Mouse (Mus musculus): ENCODE data around the gene Slc8a1. TPM values are rescaled to one million over a fixed set of nuclear protein-coding genes. Genes with fewer than 3 reads are reported as not detected.

Gene Slc8a1
- polyA plus RNA-seq, 1 experiment from 2014 or later, result 9.2 TPM

DNA sequence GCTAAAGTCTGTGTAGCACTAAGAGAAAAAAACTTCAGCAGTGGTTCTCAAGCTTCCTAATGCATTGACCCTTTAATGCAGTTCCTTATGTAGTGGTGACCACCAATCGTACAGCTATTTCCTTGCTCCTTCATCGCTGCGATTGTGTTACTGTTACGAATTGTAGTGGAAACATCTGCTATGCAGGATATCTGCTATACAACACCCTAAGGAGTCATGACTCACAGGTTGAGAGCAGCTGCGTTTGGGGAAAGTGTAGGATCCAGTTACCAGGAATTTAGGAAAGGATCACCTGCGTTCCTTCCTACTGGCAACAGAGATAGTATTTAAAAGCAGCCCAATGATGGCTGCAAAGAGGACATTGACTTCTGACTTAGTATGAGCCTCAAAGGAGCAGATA lies 213.4 kb downstream of the Slc8a1 start:
- no peaks in the 10 kb centered on the region for H3K9me3 ChIP-seq (replicated peaks; ENCODE audit: control insufficient read depth, low read length)
- no peak overlapping the region for H3K27ac ChIP-seq (ENCODE audit: low read depth, low read length)
- DNase-seq (ENCODE audit: low spot score), result no peak
- H3K36me3 ChIP-seq (ENCODE audit: control insufficient read depth, insufficient read depth, low read length), result no peaks in the 10 kb centered on the region
- no peak for ATAC-seq
- 81% methylated on average over 6 of the region's 6 CpGs for WGBS
- H3K9ac ChIP-seq (ENCODE audit: low read length), result no peak overlapping the region
- peaks cover 5% of the 10 kb centered on the region; the same call in 1 of the 2 replicates for H3K27me3 ChIP-seq (replicated peaks; ENCODE audit: control insufficient read depth, insufficient read depth, low read length)
- no peak overlapping the region for H3K4me2 ChIP-seq (ENCODE audit: low read length)
- H3K4me3 ChIP-seq (ENCODE audit: low read depth, low read length), result no peak overlapping the region
- H3K4me1 ChIP-seq (ENCODE audit: control insufficient read depth, insufficient read depth, low read length), result no peaks in the 10 kb centered on the region

DNA sequence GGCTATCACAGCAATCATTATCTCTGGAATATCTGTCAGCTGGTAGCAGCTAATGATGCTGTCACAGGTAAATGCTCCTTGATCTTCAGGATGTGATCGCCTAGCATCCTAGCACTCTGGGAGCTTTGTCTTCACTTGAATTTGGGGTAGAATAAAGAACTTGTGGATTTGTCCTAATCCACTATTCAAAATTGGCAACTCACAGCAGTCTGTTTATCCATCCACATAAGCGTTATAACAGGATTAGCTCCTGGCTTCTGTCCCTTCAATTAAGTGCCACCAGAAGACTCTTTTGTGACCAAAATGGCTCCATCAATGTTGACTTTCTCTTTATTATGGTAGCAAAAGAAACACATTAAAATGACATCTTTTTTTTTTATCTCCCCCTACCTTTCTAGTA lies 214.2 kb downstream of the Slc8a1 start:
- Histone ChIP-seq H3K9me3 (replicated peaks; ENCODE audit: control insufficient read depth, low read length) (no peaks in the 10 kb centered on the region), H3K36me3 (ENCODE audit: control insufficient read depth, insufficient read depth, low read length) (no peaks in the 10 kb centered on the region), H3K4me1 (ENCODE audit: control insufficient read depth, insufficient read depth, low read length) (no peaks in the 10 kb centered on the region), H3K27ac (ENCODE audit: low read depth, low read length) (no peak overlapping the region), H3K4me3 (ENCODE audit: low read depth, low read length) (no peak overlapping the region), H3K27me3 (replicated peaks; ENCODE audit: control insufficient read depth, insufficient read depth, low read length) (peaks cover 5% of the 10 kb centered on the region; the same call in 1 of the 2 replicates), H3K4me2 (ENCODE audit: low read length) (no peak overlapping the region), H3K9ac (ENCODE audit: low read length) (no peak overlapping the region)
- ATAC-seq (no peak), DNase-seq (ENCODE audit: low spot score) (no peak)
- WGBS, result 8% methylated on average over 2 of the region's 2 CpGs

DNA sequence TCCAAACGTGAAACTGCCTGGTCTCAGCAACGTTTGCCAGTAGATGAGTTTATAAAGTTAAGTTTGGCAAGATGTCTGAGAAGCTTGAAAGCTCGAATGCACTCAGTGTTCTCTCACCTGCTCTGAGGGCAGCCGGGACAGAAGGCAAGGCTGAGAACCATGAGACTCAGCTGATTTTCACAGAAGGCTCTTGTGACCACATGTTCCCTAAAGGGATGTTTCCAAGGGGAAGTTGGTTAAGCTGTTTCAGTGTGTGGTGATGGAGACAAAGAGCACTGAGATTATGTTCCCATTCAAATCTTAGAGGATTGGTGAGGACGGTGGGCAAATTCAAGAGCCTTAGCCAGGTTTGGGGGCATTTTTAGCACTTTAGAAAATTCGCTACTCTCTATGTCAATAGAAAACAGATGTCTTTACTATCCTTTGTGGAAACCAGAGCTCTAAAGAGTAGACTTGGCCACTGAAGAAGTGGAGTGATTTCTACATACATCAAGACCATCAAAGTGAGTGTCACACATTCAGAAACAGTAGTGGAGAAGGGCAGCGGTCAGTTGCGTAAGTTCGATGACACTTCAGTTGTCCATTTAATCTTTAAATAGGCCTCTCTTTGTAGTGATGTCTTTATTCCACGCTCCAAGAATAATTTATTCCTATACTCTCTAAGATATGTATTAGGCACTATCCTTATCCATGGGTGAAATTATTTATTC lies 219.7 kb downstream of the Slc8a1 start:
- no peak overlapping the region for H3K27ac ChIP-seq (ENCODE audit: low read depth, low read length)
- 88% methylated on average over 10 of the region's 10 CpGs for WGBS
- H3K4me3 ChIP-seq (ENCODE audit: low read depth, low read length), result no peak overlapping the region
- DNase-seq (ENCODE audit: low spot score) (no peak), ATAC-seq (no peak)
- no peak overlapping the region for H3K9ac ChIP-seq (ENCODE audit: low read length)
- no peaks in the 10 kb centered on the region for H3K9me3 ChIP-seq (replicated peaks; ENCODE audit: control insufficient read depth, low read length)
- no peaks in the 10 kb centered on the region for H3K27me3 ChIP-seq (replicated peaks; ENCODE audit: control insufficient read depth, insufficient read depth, low read length)
- H3K36me3 ChIP-seq (ENCODE audit: control insufficient read depth, insufficient read depth, low read length), result no peaks in the 10 kb centered on the region
- H3K4me2 ChIP-seq (ENCODE audit: low read length), result no peak overlapping the region
- no peaks in the 10 kb centered on the region for H3K4me1 ChIP-seq (ENCODE audit: control insufficient read depth, insufficient read depth, low read length)

DNA sequence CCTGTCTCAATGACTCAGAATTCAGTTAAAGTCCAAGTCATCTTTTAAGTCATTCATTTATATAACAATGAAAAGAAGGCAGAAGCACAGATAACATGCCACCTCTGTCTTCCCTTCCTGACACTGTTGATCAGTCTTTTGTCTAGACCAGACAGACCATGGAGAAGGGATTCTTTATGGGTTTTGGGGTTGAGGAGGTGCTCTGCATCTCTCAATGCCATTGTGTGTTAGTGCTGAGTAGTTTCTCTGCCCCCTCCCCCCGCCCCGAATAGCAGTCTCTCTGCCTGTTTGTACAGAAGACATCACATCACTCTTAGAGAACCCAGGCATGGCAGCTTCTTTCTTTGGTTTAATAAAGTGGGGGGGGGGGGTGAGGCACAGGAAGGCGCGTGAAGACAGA lies 222.0 kb downstream of the Slc8a1 start:
- no peak overlapping the region for H3K4me2 ChIP-seq (ENCODE audit: low read length)
- H3K4me3 ChIP-seq (ENCODE audit: low read depth, low read length), result no peak overlapping the region
- WGBS, result 91% methylated on average over 4 of the region's 4 CpGs
- ATAC-seq (no peak), DNase-seq (ENCODE audit: low spot score) (no peak)
- H3K4me1 ChIP-seq (ENCODE audit: control insufficient read depth, insufficient read depth, low read length), result no peaks in the 10 kb centered on the region
- no peaks in the 10 kb centered on the region for H3K36me3 ChIP-seq (ENCODE audit: control insufficient read depth, insufficient read depth, low read length)
- no peak overlapping the region for H3K9ac ChIP-seq (ENCODE audit: low read length)
- H3K27ac ChIP-seq (ENCODE audit: low read depth, low read length), result no peak overlapping the region
- no peaks in the 10 kb centered on the region for H3K27me3 ChIP-seq (replicated peaks; ENCODE audit: control insufficient read depth, insufficient read depth, low read length)
- no peaks in the 10 kb centered on the region for H3K9me3 ChIP-seq (replicated peaks; ENCODE audit: control insufficient read depth, low read length)

DNA sequence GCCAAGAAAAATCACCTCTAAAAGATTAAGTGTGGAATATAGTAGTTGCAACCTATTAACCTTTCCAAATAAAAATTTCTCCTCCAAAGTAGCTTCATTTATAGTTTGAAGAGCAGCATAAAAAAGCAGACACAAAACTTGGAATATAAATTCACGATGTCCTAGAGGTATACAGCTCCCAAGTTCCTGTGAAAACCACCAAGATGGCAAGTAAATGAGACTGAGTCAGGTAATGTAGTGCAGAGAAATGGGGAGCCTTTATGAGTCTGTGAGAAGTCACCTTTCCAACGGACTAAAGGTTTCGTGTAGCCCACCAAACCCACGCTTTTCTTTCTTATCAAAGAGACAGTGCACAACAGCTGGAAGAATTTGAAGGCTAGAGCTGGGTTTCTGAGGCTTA lies 224.2 kb downstream of the Slc8a1 start:
- Histone ChIP-seq H3K4me2 (ENCODE audit: low read length) (no peak overlapping the region), H3K4me1 (ENCODE audit: control insufficient read depth, insufficient read depth, low read length) (no peaks in the 10 kb centered on the region)
- 84% methylated on average over 4 of the region's 4 CpGs for WGBS

DNA sequence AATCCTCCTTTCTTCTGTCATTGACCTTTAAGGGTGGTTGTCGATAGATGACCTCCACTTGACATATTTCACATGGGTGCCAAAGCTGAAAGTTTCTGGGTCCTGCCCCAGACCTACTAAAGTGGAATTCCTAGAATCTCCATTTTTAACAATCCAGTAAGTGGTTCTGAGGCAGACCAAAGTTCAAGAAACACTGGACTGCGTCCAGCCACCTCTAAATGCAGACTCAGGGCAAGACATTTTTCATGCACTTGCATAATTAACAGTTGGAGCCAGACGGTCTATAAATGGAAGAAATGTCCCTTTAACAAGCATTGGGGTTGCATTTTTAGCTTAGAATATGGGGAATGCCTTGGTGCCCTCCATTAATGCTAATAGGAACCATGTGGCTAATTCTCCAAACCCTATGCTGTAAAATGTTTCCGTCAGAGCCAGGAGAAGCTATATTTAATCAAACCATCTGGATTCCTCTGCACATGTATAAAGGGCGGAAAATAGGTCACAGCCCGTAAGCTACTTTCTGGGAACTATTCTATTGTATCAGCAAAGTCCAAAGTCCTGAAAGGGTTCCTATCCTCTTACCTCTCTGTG lies 224.7 kb downstream of the Slc8a1 start:
- Histone ChIP-seq H3K36me3 (ENCODE audit: control insufficient read depth, insufficient read depth, low read length) (no peaks in the 10 kb centered on the region), H3K4me2 (ENCODE audit: low read length) (no peak overlapping the region), H3K4me1 (ENCODE audit: control insufficient read depth, insufficient read depth, low read length) (no peaks in the 10 kb centered on the region), H3K4me3 (ENCODE audit: low read depth, low read length) (no peak overlapping the region), H3K9me3 (replicated peaks; ENCODE audit: control insufficient read depth, low read length) (no peaks in the 10 kb centered on the region), H3K9ac (ENCODE audit: low read length) (no peak overlapping the region), H3K27ac (ENCODE audit: low read depth, low read length) (no peak overlapping the region), H3K27me3 (replicated peaks; ENCODE audit: control insufficient read depth, insufficient read depth, low read length) (no peaks in the 10 kb centered on the region)
- no peak for ATAC-seq
- no peak for DNase-seq (ENCODE audit: low spot score)
- WGBS, result 76% methylated on average over 6 of the region's 6 CpGs

More for the DNA sequence above, 224.2 kb downstream of the Slc8a1 start:
- Histone ChIP-seq H3K9me3 (replicated peaks; ENCODE audit: control insufficient read depth, low read length) (no peaks in the 10 kb centered on the region), H3K36me3 (ENCODE audit: control insufficient read depth, insufficient read depth, low read length) (no peaks in the 10 kb centered on the region), H3K9ac (ENCODE audit: low read length) (no peak overlapping the region), H3K27ac (ENCODE audit: low read depth, low read length) (no peak overlapping the region), H3K27me3 (replicated peaks; ENCODE audit: control insufficient read depth, insufficient read depth, low read length) (no peaks in the 10 kb centered on the region), H3K4me3 (ENCODE audit: low read depth, low read length) (no peak overlapping the region)
- DNase-seq (ENCODE audit: low spot score) (no peak), ATAC-seq (no peak)

DNA sequence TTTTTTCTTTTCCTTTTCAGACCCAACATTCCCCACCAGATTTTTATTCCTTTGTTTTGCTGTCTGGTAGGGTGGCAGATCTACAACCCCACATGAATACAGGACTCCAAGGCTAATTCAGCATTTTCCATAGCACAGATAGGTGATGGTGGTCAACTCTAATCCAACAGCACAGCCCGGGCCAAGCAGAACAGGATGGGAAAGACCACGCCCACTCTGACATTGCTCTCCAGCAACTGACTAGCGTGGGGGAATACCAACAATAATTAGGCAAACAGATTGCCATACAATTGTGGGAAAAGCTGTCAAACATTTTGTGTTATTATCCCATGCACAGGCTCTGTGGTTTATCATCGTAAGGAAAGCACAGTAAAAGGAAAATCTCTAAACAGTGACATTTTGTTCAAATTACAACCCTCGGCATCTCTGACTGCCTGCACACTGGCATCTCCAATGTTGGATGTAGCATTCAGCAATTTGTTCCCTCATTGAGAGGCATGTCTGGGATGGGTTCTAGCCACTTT lies 233.0 kb downstream of the Slc8a1 start:
- Histone ChIP-seq H3K27ac (ENCODE audit: low read depth, low read length) (no peak overlapping the region), H3K9ac (ENCODE audit: low read length) (no peak overlapping the region), H3K4me3 (ENCODE audit: low read depth, low read length) (no peak overlapping the region), H3K4me2 (ENCODE audit: low read length) (no peak overlapping the region), H3K4me1 (ENCODE audit: control insufficient read depth, insufficient read depth, low read length) (peaks cover 5% of the 10 kb centered on the region; the same call in 1 of the 2 replicates), H3K9me3 (replicated peaks; ENCODE audit: control insufficient read depth, low read length) (no peaks in the 10 kb centered on the region), H3K36me3 (ENCODE audit: control insufficient read depth, insufficient read depth, low read length) (no peaks in the 10 kb centered on the region), H3K27me3 (replicated peaks; ENCODE audit: control insufficient read depth, insufficient read depth, low read length) (no peaks in the 10 kb centered on the region)
- ATAC-seq (no peak), DNase-seq (ENCODE audit: low spot score) (no peak)
- 81% methylated on average over 5 of the region's 5 CpGs for WGBS

DNA sequence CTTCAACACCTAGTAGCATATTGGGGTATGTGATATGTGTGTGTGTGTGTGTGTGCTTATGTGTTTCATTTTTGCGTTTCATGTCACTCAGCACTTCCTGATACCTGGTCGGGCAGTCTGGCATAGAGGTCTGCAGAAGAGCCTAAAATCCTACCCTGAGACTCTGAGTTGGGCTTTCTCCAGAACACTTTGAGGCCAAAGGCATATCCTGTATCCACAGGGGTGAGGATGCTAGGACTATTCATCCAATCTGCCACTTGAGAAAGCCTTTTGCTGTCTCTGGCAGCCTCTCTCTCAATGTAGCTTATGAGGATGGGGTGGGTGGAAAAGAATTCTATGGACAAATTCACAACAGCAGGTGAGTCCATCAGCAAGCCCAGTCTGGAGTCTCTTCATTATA lies 234.1 kb downstream of the Slc8a1 start:
- Histone ChIP-seq H3K9me3 (replicated peaks; ENCODE audit: control insufficient read depth, low read length) (no peaks in the 10 kb centered on the region), H3K36me3 (ENCODE audit: control insufficient read depth, insufficient read depth, low read length) (no peaks in the 10 kb centered on the region), H3K9ac (ENCODE audit: low read length) (no peak overlapping the region), H3K27ac (ENCODE audit: low read depth, low read length) (no peak overlapping the region), H3K4me3 (ENCODE audit: low read depth, low read length) (no peak overlapping the region), H3K27me3 (replicated peaks; ENCODE audit: control insufficient read depth, insufficient read depth, low read length) (no peaks in the 10 kb centered on the region), H3K4me1 (ENCODE audit: control insufficient read depth, insufficient read depth, low read length) (peaks cover 5% of the 10 kb centered on the region; the same call in 1 of the 2 replicates), H3K4me2 (ENCODE audit: low read length) (no peak overlapping the region)
- no peak for ATAC-seq
- no peak for DNase-seq (ENCODE audit: low spot score)
- WGBS, result 92% methylated on average over 2 of the region's 2 CpGs

DNA sequence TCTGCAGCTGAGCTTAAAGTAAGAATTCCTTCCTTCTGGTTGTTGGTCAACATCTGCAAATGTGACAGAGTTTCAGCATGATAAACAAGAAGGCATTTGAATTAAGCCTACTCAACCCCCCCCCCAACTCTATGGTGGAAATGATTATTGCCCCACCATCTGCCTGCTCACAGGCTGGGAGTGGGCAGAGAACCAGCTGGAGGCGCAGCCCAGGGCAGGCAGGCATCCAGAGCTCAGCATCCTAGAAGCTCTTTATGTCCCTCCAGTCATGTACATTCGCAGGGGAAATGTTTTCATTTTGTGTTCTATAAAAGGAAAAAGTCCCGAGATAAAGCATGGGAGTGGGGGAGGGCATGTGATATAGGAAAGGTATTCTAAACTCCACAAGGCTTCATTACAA lies 235.4 kb downstream of the Slc8a1 start:
- no peak overlapping the region for H3K9ac ChIP-seq (ENCODE audit: low read length)
- no peaks in the 10 kb centered on the region for H3K36me3 ChIP-seq (ENCODE audit: control insufficient read depth, insufficient read depth, low read length)
- WGBS, result 65% methylated on average over 3 of the region's 3 CpGs
- no peak overlapping the region for H3K4me3 ChIP-seq (ENCODE audit: low read depth, low read length)
- DNase-seq (ENCODE audit: low spot score), result no peak
- peak; percentile 53; the same call in 1 of the 2 replicates for ATAC-seq
- H3K9me3 ChIP-seq (replicated peaks; ENCODE audit: control insufficient read depth, low read length), result no peaks in the 10 kb centered on the region
- H3K27ac ChIP-seq (ENCODE audit: low read depth, low read length), result no peak overlapping the region
- H3K4me2 ChIP-seq (ENCODE audit: low read length), result no peak overlapping the region
- no peaks in the 10 kb centered on the region for H3K27me3 ChIP-seq (replicated peaks; ENCODE audit: control insufficient read depth, insufficient read depth, low read length)
- H3K4me1 ChIP-seq (ENCODE audit: control insufficient read depth, insufficient read depth, low read length), result peaks cover 5% of the 10 kb centered on the region; the same call in 1 of the 2 replicates

Measured in forebrain, embryonic 14.5 days (tissue).